Mouse (Mus musculus) cerebellum, adult 18-20 months (tissue): ENCODE results near the gene Gm7075.
"Not testable (repeated sequence)": the region's sequence is repeated elsewhere in the genome, so short reads cannot be mapped to it uniquely, and the experiment has no call there.

ENCODE experiments used
- DNase-seq, 2 experiments: peaks; one replicate each; pipeline ENCODE4 v3.0.0; 2021

Gene Gm7075

DNA sequence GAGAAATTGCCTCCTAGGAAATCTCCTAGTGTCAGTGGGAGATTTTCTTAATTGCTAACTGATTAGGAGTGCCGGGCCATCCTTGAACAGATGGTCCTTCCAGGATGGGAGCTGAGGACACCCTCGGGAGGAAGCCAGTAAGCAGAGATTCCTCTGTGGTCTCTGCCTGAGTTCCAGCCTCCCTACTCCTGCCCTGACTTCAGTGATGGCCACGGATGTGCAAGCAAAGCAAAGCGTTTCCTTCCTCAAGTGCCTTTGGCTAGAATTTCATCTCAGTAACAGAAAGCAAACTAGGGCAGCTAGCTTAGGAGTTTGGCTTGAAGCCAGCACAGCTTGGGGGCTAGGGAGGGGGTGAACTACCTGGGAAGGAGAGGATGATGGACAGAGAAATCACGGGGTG lies 4.5 kb downstream of the Gm7075 start:
- DNase-seq, result no peak

DNA sequence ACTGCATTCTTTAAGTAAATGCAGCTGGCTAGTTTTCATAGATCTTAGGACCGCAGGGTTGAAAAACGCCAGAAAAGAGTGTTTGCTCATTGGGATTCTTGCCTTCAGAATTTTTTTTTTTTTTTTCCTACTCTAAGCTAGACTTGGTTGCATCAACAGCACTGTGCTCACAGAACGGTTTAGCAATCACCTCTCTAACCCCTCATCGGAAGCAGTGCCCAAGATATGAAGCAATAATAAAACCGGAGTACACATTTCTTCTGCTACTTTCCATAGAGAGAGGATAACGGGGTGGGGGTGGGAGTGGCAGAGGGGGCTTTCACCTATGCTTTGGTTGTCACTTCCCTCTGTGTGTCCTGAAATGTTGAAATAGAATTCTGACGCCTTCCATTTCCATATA lies 5.7 kb downstream of the Gm7075 start:
- no peak for DNase-seq

DNA sequence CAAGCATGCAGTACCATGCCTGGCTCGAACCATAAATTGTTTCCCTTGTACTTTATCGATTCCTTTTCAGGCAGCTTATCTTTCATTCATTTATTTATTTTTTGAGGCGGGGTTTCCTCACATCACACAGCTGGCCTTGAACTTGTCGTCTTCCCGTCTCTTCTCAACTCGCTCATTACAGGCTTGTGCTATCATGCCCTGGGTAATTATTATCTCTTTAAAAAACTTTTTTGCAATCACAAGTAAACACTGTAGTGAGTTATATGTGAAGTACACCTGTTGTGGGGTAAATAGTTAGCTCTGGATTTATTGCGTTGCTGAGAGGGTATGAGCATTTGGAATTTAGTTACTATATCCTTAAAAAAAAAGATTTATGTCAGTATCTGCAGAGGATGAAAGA lies 6.3 kb downstream of the Gm7075 start:
- no peak for DNase-seq

DNA sequence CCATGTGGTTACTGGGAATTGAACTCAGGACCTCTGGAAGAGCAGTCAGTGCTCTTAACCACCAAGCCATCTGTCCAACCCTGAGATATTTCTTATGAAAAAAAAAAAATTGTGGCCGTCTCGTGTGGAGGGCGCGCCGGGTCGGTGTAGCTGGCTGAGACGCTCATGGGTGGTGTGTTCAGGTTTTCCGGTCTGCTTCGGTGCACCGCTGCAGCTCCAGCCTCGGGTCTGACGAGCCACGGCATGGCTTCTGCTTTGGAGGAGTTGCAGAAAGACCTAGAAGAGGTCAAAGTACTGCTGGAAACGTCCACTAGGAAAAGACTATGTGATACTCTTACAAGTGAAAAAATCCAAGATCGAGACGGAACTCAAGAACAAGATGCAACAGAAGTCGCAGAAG lies 8.8 kb downstream of the Gm7075 start:
- DNase-seq, result no peak

DNA sequence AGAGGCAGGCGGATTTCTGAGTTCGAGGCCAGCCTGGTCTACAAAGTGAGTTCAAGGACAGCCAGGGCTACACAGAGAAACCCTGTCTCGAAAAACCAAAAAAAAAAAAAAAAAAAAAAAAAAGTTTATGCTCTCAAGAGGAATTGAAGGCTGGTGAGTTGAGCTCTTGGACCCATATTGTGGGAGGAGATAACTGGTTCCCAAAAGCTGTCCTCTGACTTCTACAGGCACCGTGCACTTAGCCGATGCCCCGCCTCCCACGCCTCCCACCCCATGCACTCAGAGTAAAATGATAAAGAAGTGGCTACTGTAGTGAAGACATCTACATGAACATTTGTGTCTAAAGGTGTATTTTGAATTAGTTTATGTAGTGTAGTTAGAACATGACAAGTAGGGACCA lies 9.9 kb downstream of the Gm7075 start:
- DNase-seq, result not testable (repeated sequence)

DNA sequence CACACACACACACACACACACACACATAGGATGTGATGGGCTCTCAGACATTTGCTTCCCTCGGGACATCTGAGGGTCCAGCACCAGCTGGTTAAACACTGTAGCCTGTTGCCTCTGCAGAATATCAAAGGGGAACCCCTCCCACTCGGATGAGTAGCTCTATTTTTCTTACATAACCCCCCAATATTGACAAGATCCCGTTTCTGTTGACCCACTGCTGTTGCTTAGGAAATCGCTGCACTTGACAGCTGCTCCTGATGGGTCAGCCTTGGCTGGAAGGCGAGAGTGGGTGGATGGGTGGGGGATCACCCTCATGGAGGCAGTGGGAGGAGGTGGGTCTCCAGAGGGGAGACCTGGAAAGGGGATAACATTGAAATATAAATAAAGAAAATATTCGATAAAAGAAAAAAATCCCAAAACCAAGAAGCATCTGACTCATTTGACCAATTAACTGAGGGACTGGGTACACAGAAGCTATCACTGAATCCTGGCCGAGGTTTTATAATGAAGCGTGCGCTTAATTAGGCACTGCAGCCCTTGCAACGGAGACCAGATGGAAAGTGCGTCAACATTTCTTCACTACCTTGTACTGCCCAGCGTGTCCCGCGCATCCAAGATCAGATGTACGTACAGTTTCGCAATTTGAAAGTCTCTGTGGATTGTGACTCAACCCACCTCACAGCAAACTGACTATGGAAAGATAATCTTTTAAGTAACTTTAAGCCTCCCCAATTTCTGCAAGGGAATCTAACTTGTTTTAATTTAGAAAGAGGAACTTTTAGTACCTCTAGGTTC lies 11.2 kb downstream of the Gm7075 start:
- DNase-seq, result no peak

DNA sequence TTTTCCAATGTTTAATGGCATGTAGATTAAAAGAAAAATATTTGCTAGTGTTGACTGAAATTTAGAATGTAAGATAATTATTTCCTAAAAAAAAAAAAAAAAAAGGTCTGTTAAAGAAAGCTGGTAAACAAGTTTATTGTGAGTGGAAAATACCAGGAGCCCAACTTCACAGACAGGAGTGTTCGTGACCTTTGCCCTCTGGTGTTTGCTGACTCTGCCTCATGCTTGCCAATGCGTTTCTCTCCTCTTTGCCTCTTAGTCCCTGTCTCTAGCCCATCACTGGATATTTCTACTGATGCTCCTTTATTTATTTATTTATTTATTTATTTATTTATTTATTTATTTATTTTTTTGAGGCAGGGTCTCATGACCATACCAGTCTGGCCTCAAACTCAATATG lies 18.0 kb downstream of the Gm7075 start:
- DNase-seq, result no peak

DNA sequence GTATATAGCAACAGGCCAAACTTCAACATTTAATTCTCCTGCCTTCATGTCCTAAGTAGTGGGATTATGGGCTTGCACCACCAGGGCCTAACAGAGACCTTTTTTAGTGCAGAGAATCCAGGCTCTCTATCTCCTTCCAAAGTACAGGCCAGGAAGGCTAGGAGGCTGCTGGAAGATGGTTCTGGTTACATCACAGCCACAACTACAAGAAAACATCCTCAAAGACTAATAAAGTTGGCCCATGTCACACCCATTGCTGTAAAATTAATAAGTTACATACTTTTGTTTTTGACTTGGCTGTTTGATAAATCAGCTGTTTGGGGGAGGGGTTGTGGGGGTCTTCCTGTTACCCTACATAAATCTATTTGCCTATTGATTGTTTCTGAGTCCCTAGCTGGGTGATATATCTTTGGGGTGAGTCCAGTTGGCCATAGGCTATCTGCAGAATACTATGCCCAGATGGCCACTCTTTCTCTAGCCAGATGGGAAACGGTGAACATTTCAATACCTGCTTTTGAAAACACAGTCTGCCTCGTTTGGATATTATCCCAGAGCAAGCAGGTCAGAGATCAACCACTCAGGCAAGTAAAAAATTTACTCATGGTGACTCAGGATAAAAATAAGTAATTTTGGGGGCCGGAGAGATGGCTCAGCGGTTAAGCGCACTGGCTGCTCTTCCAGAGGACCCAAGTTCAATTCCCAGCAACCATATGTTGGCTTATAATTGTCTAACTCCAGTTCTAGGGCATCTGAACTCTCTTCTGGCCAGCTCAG lies 18.7 kb downstream of the Gm7075 start:
- peak; percentile 55 to 69 for DNase-seq

DNA sequence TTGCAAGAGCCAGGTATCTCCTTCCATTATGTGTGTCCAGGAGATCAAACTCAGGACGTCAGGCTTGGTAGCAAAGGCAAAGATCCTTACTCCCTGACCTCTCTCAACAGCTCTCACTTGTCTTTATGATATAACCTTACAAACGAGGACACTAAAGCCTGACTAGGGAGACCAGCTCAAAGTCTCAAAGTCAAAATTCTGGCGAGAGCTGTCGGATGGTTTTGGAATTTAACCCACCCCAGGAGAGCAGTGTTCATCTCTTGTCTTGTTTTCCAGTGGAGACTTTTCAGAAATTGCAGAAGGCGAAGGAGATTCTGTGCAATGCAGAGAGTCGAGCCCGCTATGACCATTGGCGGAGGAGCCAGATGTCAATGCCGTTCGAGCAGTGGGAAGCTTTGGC lies 24.6 kb downstream of the Gm7075 start:
- DNase-seq, result no peak

DNA sequence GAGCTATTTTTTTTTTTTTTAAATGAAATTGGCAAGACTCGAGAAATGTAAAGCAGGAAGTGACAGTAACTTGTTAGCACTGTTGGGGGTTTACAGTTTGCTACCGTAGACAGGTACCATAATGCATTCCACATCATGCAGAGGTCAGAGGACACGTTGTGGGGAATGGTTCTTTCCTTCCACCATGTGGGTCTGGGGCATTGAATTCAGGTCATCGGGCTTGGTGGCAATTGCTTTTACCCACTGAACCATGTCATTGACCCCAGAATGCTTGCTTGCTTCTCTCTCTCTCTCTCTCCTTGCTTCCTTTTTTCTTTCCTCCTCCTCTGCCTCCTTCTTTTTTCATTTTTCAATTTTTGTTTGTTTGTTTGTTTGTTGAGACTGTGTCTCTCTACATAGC lies 32.6 kb downstream of the Gm7075 start:
- no peak for DNase-seq

DNA sequence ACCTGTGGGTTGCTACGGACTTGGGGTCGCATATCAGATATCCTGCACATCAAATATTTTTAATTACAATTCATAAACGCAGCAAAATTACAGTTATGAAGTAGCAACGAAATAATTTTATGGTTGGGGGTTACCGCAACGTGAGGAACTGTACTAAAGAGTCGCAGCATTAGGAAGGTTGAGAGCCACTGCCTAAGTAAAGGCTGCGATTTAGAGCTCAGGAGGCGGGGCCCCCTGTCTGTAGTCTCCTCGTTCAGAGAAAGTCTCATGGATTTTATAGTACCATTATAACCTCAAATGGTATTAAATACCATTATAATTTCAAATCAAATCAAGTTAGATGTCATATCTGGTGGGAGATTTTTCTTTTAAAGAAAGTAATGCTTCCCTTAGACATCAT lies 34.6 kb downstream of the Gm7075 start:
- no peak for DNase-seq

DNA sequence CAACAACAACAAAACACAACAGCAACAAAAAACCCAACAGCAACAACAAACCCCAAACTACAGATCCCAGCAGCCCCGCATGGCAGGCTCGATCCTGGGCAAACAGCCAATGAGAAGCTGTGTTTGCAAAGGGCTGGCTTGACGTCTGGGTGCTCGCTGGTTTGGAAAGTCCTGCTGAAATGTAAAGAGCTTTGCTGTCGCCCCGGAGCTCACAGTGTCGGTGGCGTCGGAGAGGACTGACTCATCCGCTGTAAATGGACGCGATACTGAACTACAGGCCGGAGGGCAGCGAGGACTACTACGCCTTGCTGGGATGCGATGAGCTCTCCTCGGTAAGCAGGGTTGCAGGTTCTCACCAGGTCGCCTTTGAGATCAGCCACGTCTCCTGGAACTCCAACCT lies 35.1 kb downstream of the Gm7075 start:
- peak; percentile 91 to 93 for DNase-seq

DNA sequence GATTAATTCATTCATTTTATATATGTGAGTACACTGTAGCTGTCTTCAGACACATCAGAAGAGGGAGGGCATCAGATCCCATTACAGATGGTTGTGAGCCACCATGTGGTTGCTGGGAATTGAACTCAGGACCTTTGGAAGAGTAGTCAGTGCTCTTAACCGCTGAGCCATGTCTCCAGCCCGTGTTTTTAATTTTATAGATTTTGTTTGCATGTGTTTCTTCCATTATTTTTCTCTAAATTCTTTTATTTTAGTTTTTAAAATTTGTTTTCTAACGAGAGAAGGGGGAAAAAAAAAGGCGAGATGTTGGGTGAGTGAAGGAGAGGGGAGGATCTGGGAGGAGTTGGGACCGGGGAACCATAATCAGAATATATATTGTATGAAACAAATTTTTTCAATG lies 35.7 kb downstream of the Gm7075 start:
- not testable (repeated sequence) for DNase-seq

DNA sequence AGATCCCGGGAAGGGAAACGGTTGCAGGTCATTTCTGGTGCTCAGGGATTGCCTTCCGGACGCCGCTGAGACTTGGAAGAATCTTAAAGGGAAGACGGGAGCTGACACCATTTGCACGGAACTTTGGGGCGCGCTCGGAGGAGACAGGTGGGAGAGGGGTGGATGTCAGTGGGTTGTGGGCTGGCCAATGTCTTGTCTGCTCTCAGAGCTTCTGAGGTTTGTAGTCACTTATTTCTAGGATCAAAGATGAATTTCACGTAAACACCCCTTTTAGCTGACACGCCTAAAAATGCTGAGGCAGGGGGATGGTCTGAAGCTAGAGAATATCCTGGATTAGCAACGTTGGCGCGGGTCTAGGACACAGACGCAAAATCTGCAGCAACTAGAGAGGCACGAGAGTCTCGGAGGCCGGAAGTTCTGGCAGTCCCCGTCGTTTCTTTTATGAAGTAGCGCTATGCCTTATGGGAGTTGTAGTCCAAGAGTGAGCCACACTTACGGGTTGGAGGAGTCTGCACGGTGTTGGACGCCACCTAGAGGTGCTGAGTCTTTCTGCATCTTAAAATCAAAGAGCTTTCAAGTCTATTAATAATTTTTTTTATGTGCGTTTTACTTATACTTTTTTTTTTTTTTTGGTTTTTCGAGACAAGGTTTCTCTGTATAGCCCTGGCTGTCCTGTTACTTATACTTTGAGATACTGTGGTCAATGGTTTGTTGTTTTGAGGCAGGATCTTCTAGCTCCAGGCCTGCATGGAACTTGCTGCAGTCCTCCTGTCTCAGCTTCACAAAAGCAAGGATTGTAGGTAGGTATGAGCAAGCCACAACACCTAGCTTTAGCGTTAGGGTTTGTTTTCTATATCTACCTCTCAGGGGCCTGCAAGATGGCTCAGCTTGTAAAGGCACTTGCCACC lies 39.0 kb downstream of the Gm7075 start, which contains the start of gene Dnajc12:
Gene Dnajc12, plus strand, starts transcription at position 72 of the 908 bp plus-strand sequence.
- peak; percentile 84 to 92 for DNase-seq

DNA sequence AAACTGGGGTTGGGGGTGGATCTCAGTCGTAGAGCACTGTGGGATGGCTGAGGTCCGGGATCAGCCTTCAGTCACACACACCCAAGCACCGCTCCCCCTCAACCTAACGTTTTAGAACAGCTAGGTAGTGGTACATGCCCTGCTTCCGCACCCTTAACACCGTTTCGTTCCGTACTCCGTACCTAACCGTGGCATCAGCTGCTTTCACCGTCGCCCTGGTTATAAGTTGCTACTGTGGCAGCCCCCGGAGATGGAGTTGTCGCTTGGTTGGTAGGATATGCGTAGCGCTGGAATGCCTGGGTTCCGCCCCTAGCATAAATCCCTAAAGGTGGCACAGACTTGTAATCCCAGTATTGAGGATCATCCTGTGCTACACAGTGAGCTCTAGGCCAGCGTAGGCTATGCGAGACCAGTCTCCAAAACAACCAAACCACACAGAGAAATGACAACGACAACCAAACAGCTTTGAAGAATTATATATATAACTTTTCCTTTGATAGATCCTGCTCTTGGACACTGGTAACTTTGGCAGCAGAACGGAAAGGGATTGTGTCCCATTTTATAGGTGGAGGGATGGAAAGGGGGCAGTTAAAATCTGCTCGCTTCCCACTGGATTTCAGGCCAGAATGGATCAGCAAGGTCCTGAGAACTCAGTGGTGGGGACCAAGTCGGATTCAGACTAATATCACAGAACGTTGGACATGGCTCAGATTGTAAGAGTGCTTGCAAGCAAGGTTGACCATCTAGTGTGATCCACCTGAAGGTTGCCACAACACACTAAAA lies 39.9 kb downstream of the Gm7075 start, which contains the start of gene Sirt1:
Gene Sirt1, minus strand, starts transcription at position 207 of the 783 bp plus-strand sequence.
- no peak for DNase-seq

DNA sequence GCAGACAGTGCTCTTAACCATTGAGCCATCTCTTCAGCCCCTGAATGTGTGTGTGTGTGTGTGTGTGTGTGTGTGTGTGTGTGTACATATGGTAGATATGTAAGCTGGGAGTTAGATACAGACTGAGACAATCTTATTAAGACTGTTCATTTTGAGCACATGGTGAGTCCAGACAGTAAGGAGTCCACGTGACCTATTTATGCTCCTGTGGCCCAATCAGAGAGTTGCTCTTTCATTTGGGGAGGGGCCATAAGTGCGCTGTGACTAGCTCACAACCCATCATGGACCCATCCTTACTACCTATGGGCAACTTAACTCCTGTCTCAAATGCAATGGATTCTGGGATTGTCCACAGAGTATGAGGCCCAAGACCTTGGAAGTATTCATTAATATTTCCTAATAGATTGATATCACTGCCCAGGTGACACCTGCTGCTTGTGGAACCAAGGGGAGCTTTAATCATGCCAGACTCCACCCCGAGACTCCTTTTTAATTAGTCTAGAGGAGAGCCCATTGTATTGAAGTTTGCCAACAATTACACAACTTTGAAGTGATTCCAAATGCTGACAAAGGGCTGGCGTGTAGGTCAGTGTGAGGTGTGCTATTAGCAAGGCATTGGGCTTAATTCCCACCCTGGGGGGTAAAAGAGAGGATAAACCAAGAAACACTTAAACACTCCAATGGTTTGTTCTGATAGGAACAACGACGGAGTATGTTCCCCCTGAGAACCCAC lies 42.5 kb downstream of the Gm7075 start:
- no peak for DNase-seq

DNA sequence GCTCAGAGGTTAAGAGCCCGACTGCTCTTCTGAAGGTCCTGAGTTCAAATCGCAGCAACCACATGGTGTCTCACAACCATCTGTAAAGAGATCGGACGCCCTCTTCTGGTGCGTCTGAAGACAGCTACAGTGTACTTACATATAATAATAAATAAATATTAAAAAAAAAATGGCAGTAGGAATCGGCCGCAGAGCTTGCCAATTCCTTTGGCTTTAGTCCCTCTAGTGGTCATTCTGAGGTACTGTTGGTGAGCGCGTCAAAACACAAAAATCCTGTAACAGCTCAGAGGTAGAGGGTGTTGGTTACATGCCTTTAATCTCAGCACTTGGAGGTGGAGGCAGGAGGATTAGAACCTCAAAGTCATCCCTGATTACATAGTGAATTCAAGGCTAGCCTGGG lies 44.1 kb downstream of the Gm7075 start:
- DNase-seq, result peak; percentile 55 to 63

DNA sequence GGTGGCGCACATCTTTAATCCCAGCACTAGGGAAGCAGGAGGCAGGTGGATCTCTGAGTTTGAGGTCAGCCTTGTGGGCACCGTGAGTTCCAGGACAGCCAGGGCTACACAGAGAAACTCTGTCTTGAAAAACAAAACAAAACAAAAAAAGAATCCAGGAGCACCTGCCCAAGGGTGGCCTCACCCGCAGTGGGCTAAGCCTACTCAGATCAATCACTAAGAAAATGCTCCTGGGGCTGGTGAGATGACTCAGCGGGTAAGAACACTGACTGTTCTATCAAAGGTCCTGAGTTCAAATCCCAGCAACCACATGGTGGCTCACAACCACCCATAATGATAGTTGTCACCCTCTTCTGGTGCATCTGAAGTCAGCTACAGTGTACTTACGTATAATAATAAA lies 45.3 kb downstream of the Gm7075 start:
- no peak for DNase-seq
